7 mouse cellular contexts compared by ENCODE assay signal in genomic region chr8:11556691-11557423, GRCm38 (mm10). TPM values are rescaled to one million over a fixed set of nuclear protein-coding genes. Genes with fewer than 3 reads are reported as not detected.
DNase-seq lines count a peak whose midpoint lies in the region; ATAC-seq and TF ChIP-seq lines count a peak whose summit lies in the region.

No protein-coding gene starts in this region.

- H3K27ac ChIP-seq in cortical plate, adult 2 months (ENCODE audit: insufficient read depth, low read length) = peak overlapping the region; percentile 78
- peak overlapping the region; percentile 99 for H3K27ac ChIP-seq in kidney, embryonic 16.5 days (ENCODE audit: low read length)
- H3K27ac ChIP-seq in liver, embryonic 11.5 days (ENCODE audit: low read depth, low read length) = peak overlapping the region; percentile 99
- peak overlapping the region; percentile 99 for H3K27ac ChIP-seq in neural tube, embryonic 11.5 days (ENCODE audit: low read depth, low read length)
- peak overlapping the region; percentile 97 for H3K27ac ChIP-seq in stomach, embryonic 16.5 days (ENCODE audit: low read length)

- H3K9me3 ChIP-seq in kidney, embryonic 16.5 days (ENCODE audit: low read length) = no peaks in the 10 kb centered on the region
- no peaks in the 10 kb centered on the region for H3K9me3 ChIP-seq in liver, embryonic 11.5 days (ENCODE audit: control insufficient read depth, low read length)
- no peaks in the 10 kb centered on the region for H3K9me3 ChIP-seq in neural tube, embryonic 11.5 days (ENCODE audit: control insufficient read depth, low read length)
- no peaks in the 10 kb centered on the region for H3K9me3 ChIP-seq in stomach, embryonic 16.5 days (replicated peaks; ENCODE audit: control insufficient read depth, low read length)

- TF ChIP-seq CTCF in cortical plate, adult 2 months (IDR thresholded peaks at IDR 0.05; ENCODE audit: extremely low read depth, insufficient read depth, low read length) = no peak

- H3K4me3 ChIP-seq in cortical plate, adult 2 months (ENCODE audit: insufficient read depth, low read length) = peak overlapping the region; percentile 73
- H3K4me3 ChIP-seq in kidney, embryonic 16.5 days (ENCODE audit: low read length) = peak overlapping the region; percentile 91
- H3K4me3 ChIP-seq in liver, embryonic 11.5 days (ENCODE audit: low read depth, low read length) = peak overlapping the region; percentile 94
- peak overlapping the region; percentile 96 for H3K4me3 ChIP-seq in neural tube, embryonic 11.5 days (ENCODE audit: low read depth, low read length)
- peak overlapping the region; percentile 67 for H3K4me3 ChIP-seq in stomach, embryonic 16.5 days (replicated peaks; ENCODE audit: low read length)

- ATAC-seq in kidney, embryonic 16.5 days (ENCODE audit: low FRiP score, low TSS enrichment) = no peak
- no peak for ATAC-seq in liver, embryonic 11.5 days (replicated peaks; ENCODE audit: low FRiP score)
- no peak for ATAC-seq in neural tube, embryonic 11.5 days (ENCODE audit: insufficient read depth, low FRiP score, low TSS enrichment)
- ATAC-seq in stomach, embryonic 16.5 days (ENCODE audit: insufficient read depth, low FRiP score) = no peak

- peak; percentile 16; the same call in 1 of the 2 replicates for TF ChIP-seq POLR2A in cortical plate, adult 2 months (IDR thresholded peaks at IDR 0.05; ENCODE audit: extremely low read depth, insufficient read depth, low read length)

- peak; percentile 70 for DNase-seq in adrenal gland, adult 2 months
- peak; percentile 44 to 52 for DNase-seq in heart, adult 9 months (ENCODE audit: low spot score in 2 of 2)
- peak; percentile 63 for DNase-seq in liver, embryonic 11.5 days (ENCODE audit: low spot score)
- DNase-seq in neural tube, embryonic 11.5 days (ENCODE audit: low spot score) = peak; percentile 62

- H3K4me1 ChIP-seq in cortical plate, adult 2 months (ENCODE audit: control insufficient read depth, insufficient read depth, low read length) = no peaks in the 10 kb centered on the region
- peaks cover 25% of the 10 kb centered on the region for H3K4me1 ChIP-seq in kidney, embryonic 16.5 days (ENCODE audit: insufficient read depth, low read length)
- peaks cover 17% of the 10 kb centered on the region for H3K4me1 ChIP-seq in liver, embryonic 11.5 days (replicated peaks; ENCODE audit: control insufficient read depth, insufficient read depth, low read length)
- peaks cover 7% of the 10 kb centered on the region for H3K4me1 ChIP-seq in neural tube, embryonic 11.5 days (ENCODE audit: control insufficient read depth, insufficient read depth, low read length)
- peaks cover 24% of the 10 kb centered on the region for H3K4me1 ChIP-seq in stomach, embryonic 16.5 days (ENCODE audit: control insufficient read depth, insufficient read depth, low read length)

- H3K36me3 ChIP-seq in kidney, embryonic 16.5 days (ENCODE audit: insufficient read depth, low read length) = peaks cover 8% of the 10 kb centered on the region
- peaks cover 7% of the 10 kb centered on the region for H3K36me3 ChIP-seq in liver, embryonic 11.5 days (ENCODE audit: control insufficient read depth, insufficient read depth, low read length)
- peaks cover 8% of the 10 kb centered on the region for H3K36me3 ChIP-seq in neural tube, embryonic 11.5 days (ENCODE audit: control insufficient read depth, insufficient read depth, low read length)
- H3K36me3 ChIP-seq in stomach, embryonic 16.5 days (ENCODE audit: control insufficient read depth, insufficient read depth, low read length) = peaks cover 9% of the 10 kb centered on the region

- peak overlapping the region; percentile 94 for H3K9ac ChIP-seq in kidney, embryonic 16.5 days (replicated peaks; ENCODE audit: low read length)
- peak overlapping the region; percentile 95 for H3K9ac ChIP-seq in liver, embryonic 11.5 days (ENCODE audit: low read depth, low read length)
- peak overlapping the region; percentile 94 for H3K9ac ChIP-seq in neural tube, embryonic 11.5 days (ENCODE audit: low read length)
- H3K9ac ChIP-seq in stomach, embryonic 16.5 days (ENCODE audit: low read length) = peak overlapping the region; percentile 98

- no peaks in the 10 kb centered on the region for H3K27me3 ChIP-seq in kidney, embryonic 16.5 days (ENCODE audit: insufficient read depth, low read length)
- no peaks in the 10 kb centered on the region for H3K27me3 ChIP-seq in liver, embryonic 11.5 days (replicated peaks; ENCODE audit: control insufficient read depth, insufficient read depth, low read length)
- no peaks in the 10 kb centered on the region for H3K27me3 ChIP-seq in neural tube, embryonic 11.5 days (ENCODE audit: control insufficient read depth, insufficient read depth, low read length)
- no peaks in the 10 kb centered on the region for H3K27me3 ChIP-seq in stomach, embryonic 16.5 days (ENCODE audit: control insufficient read depth, insufficient read depth, low read length)

- H3K4me2 ChIP-seq in kidney, embryonic 16.5 days (replicated peaks; ENCODE audit: low read depth, low read length) = peak overlapping the region; percentile 71
- H3K4me2 ChIP-seq in liver, embryonic 11.5 days = peak overlapping the region; percentile 90
- peak overlapping the region; percentile 67 for H3K4me2 ChIP-seq in neural tube, embryonic 11.5 days (ENCODE audit: low read depth)
- peak overlapping the region; percentile 70 for H3K4me2 ChIP-seq in stomach, embryonic 16.5 days (ENCODE audit: low read depth, low read length)

- WGBS in kidney, embryonic 16.5 days = under 1% methylated on average over 83 of the region's 85 CpGs
- WGBS in liver, embryonic 11.5 days = under 1% methylated on average over 83 of the region's 85 CpGs
- WGBS in neural tube, embryonic 11.5 days = under 1% methylated on average over 69 of the region's 85 CpGs
- under 1% methylated on average over 83 of the region's 85 CpGs for WGBS in stomach, embryonic 16.5 days

RNA-seq across cellular contexts. Expression of gene Ing1, which starts 1.5 kb away (rescaled TPM):
- 10 to 100 TPM; 36.2 to 40.3 TPM for total RNA-seq in adrenal gland, adult 2 months (2021)
- 8.8 and 9.8 TPM in 2 replicates for polyA plus RNA-seq in adrenal gland, adult 2 months (2012; rRNA removed)
- polyA plus RNA-seq in cortical plate, adult 2 months (2012; rRNA removed) = 45.5 and 52.9 TPM in 2 replicates
- polyA plus RNA-seq in kidney, embryonic 16.5 days (2015; fragmentation: Nextera tagmentation; extraction: Ambion mirVana) = 34.0 and 37.9 TPM in 2 replicates
- 26.7 and 31.2 TPM in 2 replicates for polyA plus RNA-seq in liver, embryonic 11.5 days (2014; fragmentation: Nextera tagmentation; extraction: Ambion mirVana)
- polyA plus RNA-seq in neural tube, embryonic 11.5 days (2014; fragmentation: Nextera tagmentation; extraction: Ambion mirVana) = 47.7 and 48.6 TPM in 2 replicates
- polyA plus RNA-seq in stomach, embryonic 16.5 days (2015; fragmentation: Nextera tagmentation; extraction: Ambion mirVana) = 24.7 and 24.9 TPM in 2 replicates

RNA-seq across cellular contexts. Expression of gene Cars2, which starts 6.3 kb away (rescaled TPM):
- 10 to 100 TPM; 48.0 to 58.2 TPM for total RNA-seq in adrenal gland, adult 2 months (2021)
- 82.1 and 91.7 TPM in 2 replicates for polyA plus RNA-seq in adrenal gland, adult 2 months (2012; rRNA removed)
- polyA plus RNA-seq in cortical plate, adult 2 months (2012; rRNA removed) = 25.9 and 27.4 TPM in 2 replicates
- 27.0 and 27.3 TPM in 2 replicates for polyA plus RNA-seq in kidney, embryonic 16.5 days (2015; fragmentation: Nextera tagmentation; extraction: Ambion mirVana)
- 32.4 and 33.1 TPM in 2 replicates for polyA plus RNA-seq in liver, embryonic 11.5 days (2014; fragmentation: Nextera tagmentation; extraction: Ambion mirVana)
- polyA plus RNA-seq in neural tube, embryonic 11.5 days (2014; fragmentation: Nextera tagmentation; extraction: Ambion mirVana) = 19.1 and 20.1 TPM in 2 replicates
- polyA plus RNA-seq in stomach, embryonic 16.5 days (2015; fragmentation: Nextera tagmentation; extraction: Ambion mirVana) = 24.3 and 26.9 TPM in 2 replicates

RNA-seq across cellular contexts. Expression of gene Naxd, which starts 59.6 kb away (rescaled TPM):
- 10 to 100 TPM; 67.2 to 75.3 TPM for total RNA-seq in adrenal gland, adult 2 months (2021)
- 103 and 114 TPM in 2 replicates for polyA plus RNA-seq in adrenal gland, adult 2 months (2012; rRNA removed)
- 96.5 and 98.5 TPM in 2 replicates for polyA plus RNA-seq in cortical plate, adult 2 months (2012; rRNA removed)
- 125 and 132 TPM in 2 replicates for polyA plus RNA-seq in kidney, embryonic 16.5 days (2015; fragmentation: Nextera tagmentation; extraction: Ambion mirVana)
- polyA plus RNA-seq in liver, embryonic 11.5 days (2014; fragmentation: Nextera tagmentation; extraction: Ambion mirVana) = 68.7 and 73.8 TPM in 2 replicates
- 108 TPM in 2 replicates for polyA plus RNA-seq in neural tube, embryonic 11.5 days (2014; fragmentation: Nextera tagmentation; extraction: Ambion mirVana)
- 110 and 117 TPM in 2 replicates for polyA plus RNA-seq in stomach, embryonic 16.5 days (2015; fragmentation: Nextera tagmentation; extraction: Ambion mirVana)
